Mouse (Mus musculus): Measurements from ENCODE around the gene Wdr54.
A peak's percentile ranks its signal among the peaks of the same experiment; 100 is the strongest.
"Not testable (repeated sequence)": the region's sequence is repeated elsewhere in the genome, so short reads cannot be mapped to it uniquely, and the experiment has no call there.

The Wdr54 gene

DNA sequence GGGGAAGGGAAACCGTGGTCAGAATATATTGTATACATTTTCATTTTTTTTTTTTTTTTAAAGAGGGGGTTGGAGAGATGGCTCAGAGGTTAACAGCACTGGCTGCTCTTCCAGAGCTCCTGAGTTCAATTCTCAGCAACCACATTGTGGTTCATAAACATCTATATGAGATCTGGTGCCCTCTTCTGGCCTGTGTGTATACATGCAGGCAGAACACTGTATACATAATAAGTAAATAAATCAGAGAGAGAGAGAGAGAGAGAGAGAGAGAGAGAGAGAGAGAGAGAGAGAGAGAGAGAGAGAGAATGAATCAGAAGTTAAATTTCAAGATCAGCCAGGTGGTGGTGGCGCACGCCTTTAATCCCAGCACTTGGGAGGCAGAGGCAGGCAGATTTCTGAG is 3.3 kb upstream of the Wdr54 start:
- DNase-seq = not testable (repeated sequence)

- peak; percentile 65 for DNase-seq
Observed at GRCm38 (mm10) chr6:83155552-83156238, 502 bp downstream of the Wdr54 start.

GRCm38 (mm10) chr6:83153485-83153884 is 2.7 kb downstream of the Wdr54 start:
- no peak for DNase-seq

DNA sequence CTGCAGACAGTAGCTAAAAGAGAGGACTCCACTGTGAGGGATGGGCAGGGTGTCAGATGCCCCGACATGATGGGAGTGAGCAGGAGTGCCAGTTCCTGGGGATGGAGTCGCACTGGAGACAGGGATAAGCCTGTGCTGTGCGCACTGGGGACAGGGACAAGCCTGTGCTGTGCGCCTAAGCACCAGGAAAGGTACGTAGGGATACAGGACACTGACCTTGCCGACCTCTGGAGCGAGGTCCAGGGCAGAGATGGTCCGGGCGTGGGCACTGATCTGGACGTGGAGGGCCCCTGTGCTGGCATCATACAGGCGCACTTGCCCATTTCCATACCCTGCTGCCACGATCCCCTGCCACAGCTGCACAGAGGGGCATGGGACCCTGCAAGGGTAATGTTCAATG is 3.2 kb downstream of the Wdr54 start:
- no peak for DNase-seq

DNA sequence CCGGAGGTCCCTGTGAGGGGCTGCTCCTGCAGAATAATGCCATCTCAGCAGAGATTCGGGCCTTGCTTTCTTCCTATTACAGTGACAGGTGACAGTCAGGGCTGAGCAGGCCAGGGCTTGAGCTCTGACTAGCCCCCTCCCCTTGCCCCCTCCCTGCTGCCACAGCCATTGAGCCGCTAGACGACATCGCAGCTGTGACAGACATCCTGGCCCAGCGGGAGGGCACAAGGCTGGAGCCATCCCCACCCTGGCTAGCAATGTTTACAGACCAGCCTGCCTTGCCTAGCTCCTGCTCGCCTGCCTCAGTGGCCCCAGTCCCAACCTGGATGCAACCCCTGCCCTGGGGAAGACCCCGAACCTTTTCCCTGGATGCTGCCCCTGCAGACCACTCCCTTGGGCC is 4.5 kb downstream of the Wdr54 start:
- DNase-seq = no peak

DNA sequence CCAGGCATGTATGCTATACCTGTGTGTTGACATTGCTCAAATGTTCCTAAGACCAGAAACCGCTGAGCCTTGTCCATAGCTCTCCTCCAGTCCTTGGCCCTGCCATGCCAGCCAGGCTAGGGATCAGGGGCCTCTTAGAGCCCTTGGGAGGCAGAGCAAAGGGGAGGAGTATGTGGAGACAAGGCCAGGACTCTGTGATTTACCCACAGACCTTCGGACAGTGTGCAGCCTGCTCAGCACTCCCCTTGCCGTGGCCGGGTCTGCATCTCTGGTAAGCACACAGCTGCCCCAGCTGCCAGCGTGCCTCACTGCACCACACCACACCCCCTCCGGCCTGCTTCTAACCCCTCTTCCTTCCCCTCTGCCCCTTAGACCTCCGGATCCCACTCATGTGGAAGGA is 8.9 kb downstream of the Wdr54 start:
- no peak for DNase-seq

DNA sequence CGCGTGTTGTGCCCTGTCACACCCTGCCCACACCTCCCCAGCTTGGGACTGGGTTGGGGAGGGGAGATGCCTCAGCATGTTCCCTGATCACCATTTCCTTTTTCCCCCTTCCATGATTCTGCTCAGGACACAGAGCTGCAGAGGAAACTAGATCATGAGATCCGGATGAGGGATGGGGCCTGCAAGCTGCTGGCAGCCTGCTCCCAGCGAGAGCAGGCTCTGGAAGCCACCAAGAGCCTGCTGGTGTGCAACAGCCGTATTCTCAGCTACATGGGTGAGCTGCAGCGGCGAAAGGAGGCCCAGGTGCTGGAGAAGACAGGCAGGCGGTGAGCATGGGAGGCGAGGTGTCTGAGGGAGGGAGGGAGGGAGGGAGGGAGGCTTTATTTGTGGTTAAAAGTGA is 10.4 kb downstream of the Wdr54 start:
- no peak for DNase-seq

DNA sequence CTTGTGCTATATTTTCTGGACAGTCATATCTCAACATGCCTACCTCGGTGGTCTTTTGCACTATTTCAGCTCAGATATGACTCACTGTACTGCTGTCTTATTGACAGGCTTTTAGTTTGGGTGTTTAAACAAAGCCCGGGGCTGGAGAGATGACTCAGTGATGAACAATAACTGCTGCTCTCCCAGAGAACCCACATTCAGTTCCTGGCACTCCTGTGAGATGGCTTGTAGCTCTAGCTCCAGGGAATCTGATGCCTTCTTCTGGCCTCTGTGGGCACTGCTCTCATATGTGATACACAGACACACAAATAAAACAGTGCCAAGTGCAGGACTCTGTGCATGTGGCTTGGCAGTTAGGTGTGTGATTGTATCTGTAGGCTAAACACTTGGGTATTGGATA is 11.0 kb downstream of the Wdr54 start:
- no peak for DNase-seq

DNA sequence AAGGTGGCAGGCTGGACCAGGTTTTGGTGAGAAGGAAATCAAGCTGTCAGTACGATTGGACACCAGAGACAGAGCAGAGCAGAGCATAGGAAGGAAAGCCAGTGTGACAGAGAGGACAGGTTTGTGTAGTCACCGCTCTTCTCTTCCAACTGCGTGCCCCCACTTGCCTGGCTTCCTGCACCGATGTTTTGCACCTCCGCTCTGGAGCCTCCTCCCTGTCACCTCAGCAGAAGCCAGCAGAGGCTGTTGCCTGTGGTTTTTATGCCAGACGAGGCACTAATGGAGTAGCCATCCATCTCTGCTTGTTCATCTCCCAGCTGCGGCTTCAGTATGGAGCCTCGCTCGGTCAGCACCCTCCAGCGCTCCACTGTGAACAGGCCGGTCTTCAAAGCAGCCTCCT is 13.3 kb downstream of the Wdr54 start:
- DNase-seq = no peak

- DNase-seq = peak; percentile 73
Observed at GRCm38 (mm10) chr6:83142211-83142731, 13.9 kb downstream of the Wdr54 start.

DNA sequence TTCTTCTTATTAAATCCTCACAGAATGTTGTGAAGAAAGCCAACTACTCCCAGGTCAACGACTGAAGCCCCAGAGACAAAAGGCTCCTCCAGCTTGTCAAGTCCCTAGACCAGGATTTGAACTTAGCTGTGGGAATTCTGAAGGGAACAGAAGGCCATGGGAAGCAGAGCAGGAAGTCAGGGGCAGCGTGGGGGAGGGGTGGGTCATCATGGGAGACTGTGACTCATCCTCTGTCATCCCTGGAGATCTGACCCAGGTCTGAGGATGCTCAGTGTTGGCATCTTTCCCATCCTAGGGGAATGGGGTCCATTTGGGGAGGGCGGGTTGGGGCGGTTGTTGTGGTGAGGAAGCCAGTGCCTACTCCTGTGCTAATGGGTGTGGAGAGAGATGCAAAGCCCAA is 14.6 kb downstream of the Wdr54 start:
- no peak for DNase-seq

GRCm38 (mm10) chr6:83140044-83140443 is 16.2 kb downstream of the Wdr54 start:
- DNase-seq = no peak

DNA sequence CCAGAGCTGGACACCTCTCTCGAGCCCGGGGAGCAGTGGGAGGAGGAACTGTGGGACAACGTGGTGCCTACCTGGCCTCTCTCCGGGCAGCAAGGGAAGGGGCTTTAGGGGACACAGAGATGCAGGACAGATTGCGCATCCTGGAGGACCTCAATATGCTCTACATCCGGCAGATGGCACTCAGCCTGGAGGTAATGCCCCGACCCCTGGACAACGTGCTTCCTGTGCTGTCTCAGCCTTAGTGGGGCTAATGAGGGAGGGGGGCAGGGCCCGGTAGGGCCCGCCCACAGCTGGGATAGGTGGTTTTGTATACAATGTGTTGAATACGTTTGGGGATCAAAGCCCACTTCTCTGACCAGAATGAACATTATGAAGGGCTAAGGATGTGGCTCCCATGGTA is 18.1 kb downstream of the Wdr54 start:
- no peak for DNase-seq

- DNase-seq = peak; percentile 65
Observed at GRCm38 (mm10) chr6:83137576-83137950, 18.6 kb downstream of the Wdr54 start.

- DNase-seq = no peak
Observed at GRCm38 (mm10) chr6:83136881-83137575, 19.2 kb downstream of the Wdr54 start.

GRCm38 (mm10) chr6:83136291-83136880 is 19.8 kb downstream of the Wdr54 start:
- no peak for DNase-seq

DNA sequence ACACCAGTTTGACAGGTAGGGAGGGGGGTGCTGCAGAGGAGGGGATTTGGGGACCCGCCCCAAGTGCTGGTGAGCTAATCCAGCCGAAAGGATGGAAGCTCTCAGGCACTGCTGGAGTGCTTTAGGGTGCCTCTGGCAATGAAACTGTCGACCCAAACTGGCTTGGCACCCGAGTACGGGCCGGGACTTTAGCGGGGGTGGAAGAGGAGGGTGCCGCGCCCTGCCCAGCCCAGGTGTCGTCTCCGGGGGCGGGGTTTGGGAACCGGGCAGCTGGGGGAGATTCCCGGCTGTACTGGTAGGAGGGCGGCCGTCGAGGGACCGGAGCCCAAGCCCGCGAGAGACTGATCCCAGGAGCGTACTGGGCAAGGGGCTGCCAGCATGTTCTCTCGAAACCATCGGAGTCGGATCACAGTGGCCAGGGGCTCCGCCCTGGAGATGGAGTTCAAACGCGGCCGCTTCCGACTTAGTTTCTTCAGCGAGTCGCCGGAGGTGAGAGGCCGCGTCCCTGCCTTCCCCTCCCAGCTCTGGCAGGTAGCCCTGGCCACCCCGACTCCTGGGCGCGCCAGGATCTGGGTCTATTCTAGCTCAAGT is 20.5 kb downstream of the Wdr54 start:
- DNase-seq = no peak

- DNase-seq = no peak
Observed at GRCm38 (mm10) chr6:83134951-83135513, 21.2 kb downstream of the Wdr54 start, which contains the start of gene Rtkn. Rtkn (plus strand) TSS chr6:83135463.

GRCm38 (mm10) chr6:83134226-83134625 is 22.0 kb downstream of the Wdr54 start:
- DNase-seq = no peak

GRCm38 (mm10) chr6:83132176-83132919 is 23.8 kb downstream of the Wdr54 start:
- DNase-seq = no peak

DNA sequence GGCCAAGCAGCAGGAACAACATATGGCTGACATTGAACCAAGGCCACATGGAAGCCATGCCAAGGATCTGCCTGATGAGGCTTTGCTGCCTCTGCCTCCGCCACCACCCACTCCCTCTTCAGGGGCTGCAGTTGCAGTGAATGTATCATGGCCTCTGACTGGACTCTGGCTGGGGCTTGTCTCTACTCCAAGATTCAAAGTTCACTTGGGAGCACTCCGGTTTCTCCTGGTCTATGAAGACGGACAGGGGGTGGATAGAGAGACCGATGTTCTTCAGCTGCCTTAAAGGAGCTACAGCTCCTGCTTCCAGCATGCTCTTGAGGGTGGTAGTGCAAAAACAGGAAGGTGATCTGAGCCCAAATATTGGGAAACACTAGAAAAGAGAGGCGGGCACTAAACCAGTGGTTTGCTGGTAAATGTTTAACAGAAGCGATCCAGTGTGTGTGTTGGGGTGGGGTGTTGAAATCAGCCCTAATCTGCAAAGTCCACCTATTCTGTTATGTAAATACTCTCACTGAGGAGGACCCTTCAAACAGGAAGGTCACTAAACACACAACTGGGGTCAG is 24.6 kb downstream of the Wdr54 start:
- no peak for DNase-seq

GRCm38 (mm10) chr6:83127419-83127818 is 28.8 kb downstream of the Wdr54 start:
- DNase-seq = no peak

Data from right cerebral cortex, postnatal 14 days (tissue).